Mouse (Mus musculus) embryonic facial prominence, embryonic 11.5 days (tissue): Measurements from ENCODE around the gene Pdzrn3. TPM values are rescaled to one million over a fixed set of nuclear protein-coding genes. Genes with fewer than 3 reads are reported as not detected.

Experiments
- ATAC-seq: fragments of 200-750 bp; cut with Nextera tagmentation; replicated peaks from 2 replicates; pipeline ENCODE4 v1.8.0; 2017; ENCODE audit warnings: low read depth; ENCODE audit not compliant: insufficient number of reproducible peaks, low FRiP score, low TSS enrichment
- DNase-seq: peaks from one replicate; pipeline ENCODE4 v3.0.0-alpha.2; 2015; ENCODE audit warnings: low spot score
- H3K27ac ChIP-seq: fragments of 300-500 bp; sonication (generic); replicated peaks from 2 replicates; pipeline ENCODE4 v1.5.1; 2014; ENCODE audit warnings: mild to moderate bottlenecking, low read depth, low read length, control low read depth
- H3K27me3 ChIP-seq: fragments of 300-500 bp; sonication (generic); 2 replicates; pipeline ENCODE4 v1.6.1; 2014; ENCODE audit warnings: mild to moderate bottlenecking, low read length, moderate library complexity, mixed read lengths; ENCODE audit not compliant: control insufficient read depth, insufficient read depth
- H3K36me3 ChIP-seq: fragments of 300-500 bp; sonication (generic); replicated peaks from 2 replicates; pipeline ENCODE4 v1.6.1; 2014; ENCODE audit warnings: low read depth, mild to moderate bottlenecking, low read length, moderate library complexity, mixed read lengths; ENCODE audit not compliant: control insufficient read depth, insufficient read depth
- H3K4me1 ChIP-seq: fragments of 300-500 bp; sonication (generic); 2 replicates; pipeline ENCODE4 v1.6.1; 2014; ENCODE audit warnings: low read length, mixed read lengths; ENCODE audit not compliant: control insufficient read depth, insufficient read depth
- H3K4me2 ChIP-seq: fragments of 300-500 bp; sonication (generic); 2 replicates; pipeline ENCODE4 v1.6.1; 2014; ENCODE audit warnings: low read depth, mild to moderate bottlenecking, control low read depth, low read length, moderate library complexity
- H3K4me3 ChIP-seq: fragments of 300-500 bp; sonication (generic); 2 replicates; pipeline ENCODE4 v1.5.1; 2014; ENCODE audit warnings: low read depth, low read length, control low read depth
- H3K9ac ChIP-seq: fragments of 300-500 bp; sonication (generic); replicated peaks from 2 replicates; pipeline ENCODE4 v1.6.1; 2014; ENCODE audit warnings: mild to moderate bottlenecking, control low read depth, low read length
- H3K9me3 ChIP-seq: fragments of 300-500 bp; sonication (generic); replicated peaks from 2 replicates; pipeline ENCODE4 v1.6.1; 2016; ENCODE audit warnings: mild to moderate bottlenecking, low read length, inconsistent platforms, mixed read lengths; ENCODE audit not compliant: control insufficient read depth
- WGBS: fragments of 180-500 bp; shearing (Covaris S2); extraction: QIAGEN DNeasy Blood & Tissue Kit; methylation state at CpG from one replicate; pipeline ENCODE4 v1.1.7; 2014; 5-methylcytosine and 5-hydroxymethylcytosine counted together
- polyA plus RNA-seq: library from polyadenylated mRNA; unstranded; fragments of >200 nt; fragmentation: Nextera tagmentation; extraction: Ambion mirVana; gene quantifications from 2 replicates; pipeline ENCODE4 v1.2.1, GENCODE M21; 2014

Gene Pdzrn3
- polyA plus RNA-seq, 1 experiment from 2014 or later, result 11.9 TPM

DNA sequence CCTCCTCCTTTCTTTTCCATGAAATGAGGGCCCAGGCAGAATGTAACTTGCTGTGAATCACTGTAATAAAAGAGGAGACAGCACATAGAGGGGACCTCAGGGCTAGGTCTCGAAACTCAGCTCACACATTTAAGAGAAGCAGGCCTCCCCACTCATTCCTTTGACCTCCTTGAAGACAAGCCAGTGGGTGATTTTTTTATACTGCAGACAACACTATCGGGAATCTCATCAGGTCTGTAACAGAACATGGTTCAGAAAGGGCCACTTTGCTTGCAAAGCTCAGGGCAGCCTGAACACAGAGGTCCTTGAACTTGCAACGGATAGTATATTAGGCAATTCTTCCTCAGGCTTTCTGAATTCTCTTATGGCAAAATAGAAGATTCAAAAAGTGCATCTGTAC is 93.8 kb downstream of the Pdzrn3 start:
- H3K4me3 ChIP-seq, result no peak overlapping the region
- DNase-seq (no peak), ATAC-seq (no peak)
- no peak overlapping the region for H3K27ac ChIP-seq
- H3K9ac ChIP-seq, result no peak overlapping the region
- no peak overlapping the region for H3K4me2 ChIP-seq
- H3K27me3 ChIP-seq, result no peaks in the 10 kb centered on the region
- H3K9me3 ChIP-seq, result no peaks in the 10 kb centered on the region
- H3K4me1 ChIP-seq, result peaks cover 5% of the 10 kb centered on the region; the same call in 1 of the 2 replicates
- H3K36me3 ChIP-seq, result no peaks in the 10 kb centered on the region
- 54% methylated on average over 3 of the region's 3 CpGs for WGBS

DNA sequence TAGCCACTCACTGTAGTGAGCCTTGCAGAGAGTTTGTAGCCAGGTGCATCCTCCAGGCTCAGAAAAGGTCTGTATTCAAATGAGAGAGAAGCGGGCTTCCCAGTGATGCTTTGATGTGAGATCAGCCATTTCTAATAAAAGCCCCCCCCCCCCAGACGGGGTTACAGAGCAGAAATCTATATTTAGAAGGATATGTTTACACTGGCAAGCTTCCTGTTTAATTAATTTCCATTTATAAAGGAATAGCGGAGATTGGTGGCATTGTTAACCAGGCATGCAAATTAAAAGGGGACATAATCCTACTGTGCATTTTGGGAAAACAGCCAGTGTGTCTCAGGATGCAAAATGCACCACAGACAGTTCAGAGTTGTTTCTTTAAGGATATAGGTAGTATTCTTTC is 96.1 kb downstream of the Pdzrn3 start:
- H3K9me3 ChIP-seq, result no peaks in the 10 kb centered on the region
- ATAC-seq, result no peak
- no peaks in the 10 kb centered on the region for H3K36me3 ChIP-seq
- H3K9ac ChIP-seq, result no peak overlapping the region
- DNase-seq, result no peak
- no peak overlapping the region for H3K27ac ChIP-seq
- H3K4me1 ChIP-seq, result peaks cover 5% of the 10 kb centered on the region; the same call in 1 of the 2 replicates
- H3K4me2 ChIP-seq, result no peak overlapping the region
- WGBS, result 29% methylated on average over 3 of the region's 3 CpGs
- H3K4me3 ChIP-seq, result no peak overlapping the region
- H3K27me3 ChIP-seq, result no peaks in the 10 kb centered on the region

GRCm38 (mm10) chr6:101280811-101281218 is 96.9 kb downstream of the Pdzrn3 start:
- Histone ChIP-seq H3K27ac (no peak overlapping the region), H3K4me3 (no peak overlapping the region), H3K9ac (no peak overlapping the region), H3K4me2 (no peak overlapping the region), H3K9me3 (no peaks in the 10 kb centered on the region), H3K27me3 (no peaks in the 10 kb centered on the region), H3K4me1 (peaks cover 5% of the 10 kb centered on the region; the same call in 1 of the 2 replicates), H3K36me3 (no peaks in the 10 kb centered on the region)
- 11% methylated on average over 9 of the region's 9 CpGs for WGBS
- ATAC-seq (no peak), DNase-seq (peak; percentile 63)

DNA sequence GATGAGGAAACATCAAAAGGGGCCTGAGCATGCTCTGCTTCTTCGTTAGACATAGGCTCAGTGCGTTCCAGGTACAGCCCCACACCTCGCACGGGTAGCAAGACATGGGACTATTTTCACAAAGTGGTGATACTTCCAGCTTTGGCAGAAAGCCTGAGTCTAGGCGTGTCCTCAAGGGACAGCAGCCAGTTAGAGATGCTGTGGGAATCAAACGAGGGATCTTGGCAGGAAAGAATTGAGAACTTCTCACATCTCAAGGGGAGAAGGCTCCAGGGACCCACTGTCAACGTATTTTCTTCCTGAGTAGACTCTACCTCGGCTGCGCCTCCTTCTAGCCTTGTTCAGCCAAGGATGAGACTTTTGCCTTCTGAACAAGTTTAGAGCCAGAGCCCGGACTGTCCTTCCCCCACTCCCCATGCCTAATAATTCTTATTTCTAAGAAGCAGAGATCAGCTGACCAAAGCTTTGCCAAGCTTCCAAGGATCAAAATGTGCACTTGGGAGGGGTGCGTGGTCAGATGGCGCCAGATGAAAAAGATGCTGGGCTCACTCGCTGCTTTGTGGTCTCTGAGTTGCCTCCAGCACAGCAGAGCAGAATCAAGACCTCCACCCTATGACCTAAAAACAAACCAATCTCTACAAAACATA is 99.3 kb downstream of the Pdzrn3 start:
- no peak overlapping the region for H3K4me2 ChIP-seq
- no peak for ATAC-seq
- H3K9me3 ChIP-seq, result no peaks in the 10 kb centered on the region
- 78% methylated on average over 13 of the region's 13 CpGs for WGBS
- H3K9ac ChIP-seq, result no peak overlapping the region
- H3K27ac ChIP-seq, result no peak overlapping the region
- H3K4me3 ChIP-seq, result no peak overlapping the region
- no peak for DNase-seq
- H3K4me1 ChIP-seq, result peaks cover 5% of the 10 kb centered on the region; the same call in 1 of the 2 replicates
- no peaks in the 10 kb centered on the region for H3K27me3 ChIP-seq
- no peaks in the 10 kb centered on the region for H3K36me3 ChIP-seq

DNA sequence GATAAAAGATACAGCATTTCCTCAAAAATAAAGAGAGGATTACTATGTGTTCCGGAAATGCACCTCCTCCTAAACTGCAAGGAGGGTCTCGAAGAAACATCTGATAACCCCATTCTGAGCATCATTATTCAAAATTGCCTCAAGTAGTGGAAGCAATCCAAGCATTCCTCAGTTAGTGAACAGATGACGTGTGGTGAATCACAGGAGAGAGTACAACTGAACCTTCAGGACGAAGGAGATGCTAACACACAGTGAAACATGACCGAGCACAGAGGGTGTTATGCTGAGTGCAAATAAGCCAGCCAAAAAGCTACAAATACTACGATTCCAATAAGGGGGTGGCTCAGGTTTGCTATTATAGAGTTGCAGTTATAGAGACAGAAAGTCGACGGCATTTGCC is 101.4 kb downstream of the Pdzrn3 start:
- Histone ChIP-seq H3K27ac (no peak overlapping the region), H3K9ac (no peak overlapping the region), H3K36me3 (no peaks in the 10 kb centered on the region), H3K4me2 (no peak overlapping the region), H3K27me3 (no peaks in the 10 kb centered on the region), H3K4me3 (no peak overlapping the region), H3K4me1 (peaks cover 5% of the 10 kb centered on the region; the same call in 1 of the 2 replicates), H3K9me3 (no peaks in the 10 kb centered on the region)
- 81% methylated on average over 8 of the region's 8 CpGs for WGBS
- ATAC-seq (no peak), DNase-seq (no peak)

DNA sequence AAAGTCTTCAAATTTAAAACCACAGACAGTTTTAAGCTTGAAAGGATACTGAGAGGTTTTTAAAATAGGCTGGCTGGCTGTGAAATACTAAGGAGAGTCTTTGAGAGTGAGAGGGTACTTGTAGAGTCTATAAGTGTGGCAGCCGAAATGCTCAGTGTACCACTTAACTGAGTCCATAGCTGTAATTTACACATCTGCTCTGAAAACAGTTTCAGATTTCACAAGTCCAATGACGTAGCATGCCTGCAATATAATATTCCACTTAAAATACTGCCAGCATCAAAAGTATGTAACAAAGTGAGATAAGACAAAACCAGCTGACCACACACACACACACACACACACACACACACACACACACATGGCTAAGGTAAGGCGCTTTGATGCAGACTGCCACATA is 101.9 kb downstream of the Pdzrn3 start:
- 0 out of 2 replicates have a peak, but pooled peaks cover 2% of the 10 kb centered on the region for H3K4me1 ChIP-seq
- WGBS, result 61% methylated on average over 3 of the region's 3 CpGs
- no peak overlapping the region for H3K4me3 ChIP-seq
- no peak overlapping the region for H3K9ac ChIP-seq
- no peaks in the 10 kb centered on the region for H3K9me3 ChIP-seq
- H3K36me3 ChIP-seq, result no peaks in the 10 kb centered on the region
- no peak for DNase-seq
- no peak overlapping the region for H3K4me2 ChIP-seq
- H3K27me3 ChIP-seq, result no peaks in the 10 kb centered on the region
- no peak overlapping the region for H3K27ac ChIP-seq
- ATAC-seq, result no peak

GRCm38 (mm10) chr6:101274846-101275245 is 102.9 kb downstream of the Pdzrn3 start:
- ATAC-seq, result no peak
- Histone ChIP-seq H3K9me3 (no peaks in the 10 kb centered on the region), H3K27me3 (no peaks in the 10 kb centered on the region), H3K36me3 (no peaks in the 10 kb centered on the region), H3K4me2 (no peak overlapping the region), H3K4me1 (peaks cover 7% of the 10 kb centered on the region), H3K4me3 (no peak overlapping the region), H3K9ac (no peak overlapping the region), H3K27ac (no peak overlapping the region)
- WGBS, result 91% methylated on average over 2 of the region's 2 CpGs
- DNase-seq, result no peak

GRCm38 (mm10) chr6:101272256-101272655 is 105.4 kb downstream of the Pdzrn3 start:
- no peak overlapping the region for H3K4me2 ChIP-seq
- peaks cover 8% of the 10 kb centered on the region for H3K4me1 ChIP-seq
- no peak overlapping the region for H3K4me3 ChIP-seq
- no peaks in the 10 kb centered on the region for H3K36me3 ChIP-seq
- H3K9me3 ChIP-seq, result no peaks in the 10 kb centered on the region
- WGBS, result 29% methylated on average over 4 of the region's 4 CpGs
- H3K27ac ChIP-seq, result no peak overlapping the region
- H3K9ac ChIP-seq, result no peak overlapping the region
- no peak for ATAC-seq
- no peak for DNase-seq
- no peaks in the 10 kb centered on the region for H3K27me3 ChIP-seq
